Mouse (Mus musculus): Measurements from ENCODE around the gene Myo1e.

Gene Myo1e

DNA sequence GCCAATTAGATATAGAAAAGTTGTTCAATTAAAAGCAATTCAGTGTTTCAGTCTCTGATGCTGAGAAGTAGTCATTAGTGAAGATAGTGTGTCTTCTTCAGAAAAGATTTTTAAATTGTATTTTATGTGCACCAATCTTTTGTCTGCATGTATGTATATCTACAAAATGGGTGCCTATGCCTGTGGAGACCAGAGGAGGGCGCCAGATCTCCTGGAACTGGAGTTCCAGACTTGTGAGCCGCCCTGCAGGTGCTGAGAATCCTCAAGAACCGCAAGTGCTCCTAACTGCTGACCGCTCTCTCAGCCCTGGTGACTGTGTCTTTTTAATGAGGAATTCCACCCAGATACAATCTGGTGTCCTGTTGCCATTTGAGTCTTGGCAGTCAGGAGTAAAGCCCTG, 76.0 kb downstream of the Myo1e start:
- DNase-seq (ENCODE audit: low spot score): no peak

DNA sequence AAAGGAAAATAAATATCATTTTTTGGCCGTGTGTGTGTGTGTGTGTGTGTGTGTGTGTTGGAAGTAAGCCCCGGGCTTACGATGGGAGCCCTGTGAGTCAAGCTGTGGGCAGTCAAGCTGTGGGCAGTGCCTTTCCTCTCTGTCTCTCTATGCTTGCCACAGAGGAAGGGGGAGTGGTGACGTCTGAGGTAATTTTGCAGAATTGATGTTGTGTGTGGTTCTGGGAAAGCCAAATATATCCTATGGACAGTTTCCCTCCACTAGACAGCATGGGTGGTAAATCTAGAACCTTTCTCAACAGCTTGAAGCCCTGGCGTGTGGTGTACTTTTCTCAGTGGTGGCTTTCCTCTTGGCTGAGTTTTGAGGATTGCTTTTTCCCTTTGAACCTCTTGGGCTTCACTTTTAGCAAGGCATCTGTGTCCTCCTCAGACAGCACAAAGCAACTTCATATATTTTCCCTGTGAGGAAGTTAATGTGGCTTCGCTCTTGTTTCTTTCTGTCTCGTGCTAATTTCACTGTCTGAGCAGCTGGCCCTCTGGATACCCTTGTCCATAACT, 77.5 kb downstream of the Myo1e start:
- DNase-seq (ENCODE audit: low spot score): no peak

DNA sequence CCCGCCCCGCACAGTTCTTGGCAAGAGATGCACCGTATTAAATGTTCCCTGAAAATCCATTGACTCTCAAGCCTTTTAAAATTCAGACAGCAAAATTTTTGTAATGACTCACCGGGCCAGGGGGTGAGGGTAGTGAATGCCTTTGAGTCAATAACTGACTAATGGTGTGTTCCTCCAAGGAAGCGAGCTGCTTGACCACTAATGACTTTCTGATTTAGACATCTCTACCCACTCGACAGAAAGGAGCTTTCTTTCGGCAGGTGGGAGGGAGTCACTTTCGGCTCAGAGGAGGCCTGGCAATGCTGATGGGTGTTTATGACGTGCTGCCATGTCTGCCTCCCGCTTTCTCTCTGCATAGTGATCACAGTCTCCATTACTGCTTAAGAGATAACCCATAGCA, 83.6 kb downstream of the Myo1e start:
- no peak for DNase-seq (ENCODE audit: low spot score)

DNA sequence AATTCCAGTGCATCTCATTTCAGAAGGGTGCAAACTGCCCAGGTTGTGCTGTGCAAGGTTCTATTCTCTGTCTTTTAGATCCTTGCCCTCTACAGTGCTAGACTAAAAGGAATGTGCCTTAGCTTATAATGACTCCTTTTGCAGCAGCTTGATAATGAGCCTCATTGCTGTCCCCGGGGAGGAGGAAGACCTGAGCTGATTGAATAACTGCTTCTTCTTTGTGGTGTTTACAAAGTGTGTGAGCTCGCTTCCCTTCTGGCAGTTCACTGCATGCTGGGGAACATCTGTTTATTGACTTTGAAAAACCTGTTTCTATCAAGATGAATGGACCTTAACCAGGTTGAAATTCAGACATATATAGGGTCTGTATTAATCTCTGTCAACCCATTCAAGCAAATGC, 89.8 kb downstream of the Myo1e start:
- DNase-seq (ENCODE audit: low spot score): no peak

DNA sequence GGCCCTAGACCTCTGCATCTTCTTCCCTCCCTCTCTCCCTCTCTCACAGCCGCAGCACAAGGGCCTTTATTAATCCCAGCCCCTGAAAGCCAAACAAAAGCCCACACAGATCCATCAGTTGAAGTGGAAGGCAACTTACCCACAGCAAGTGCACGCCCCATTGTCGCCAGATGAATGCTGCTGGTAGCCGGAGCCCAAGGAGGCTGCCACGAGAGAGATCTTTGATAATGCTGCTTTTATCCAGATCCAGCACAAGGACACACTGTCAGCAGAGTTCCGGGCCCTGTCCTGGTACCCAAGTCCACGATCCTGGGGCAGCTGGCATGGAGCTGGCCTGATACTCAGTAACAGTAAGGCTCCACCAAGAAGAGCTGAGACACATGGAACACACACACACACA, 91.1 kb downstream of the Myo1e start:
- DNase-seq (ENCODE audit: low spot score): no peak

DNA sequence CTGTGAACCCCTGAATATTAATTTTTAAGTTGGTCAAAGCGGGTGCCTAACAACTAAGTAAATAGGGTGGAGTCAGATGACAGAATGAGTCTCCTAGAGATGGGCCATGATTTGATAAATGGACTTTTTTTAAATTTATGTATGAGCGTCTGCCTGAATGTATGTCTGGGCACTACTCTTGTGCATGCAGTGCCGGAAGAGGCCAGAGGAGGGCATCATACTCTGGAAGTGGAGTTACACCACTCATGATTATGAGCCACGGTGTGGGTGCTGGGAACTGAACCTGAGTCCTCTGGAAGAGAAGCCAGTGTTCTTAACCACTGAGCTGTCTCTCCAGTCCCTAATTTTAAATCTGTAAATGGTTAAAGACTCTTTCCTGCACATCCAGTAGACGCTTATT, 93.6 kb downstream of the Myo1e start:
- no peak for DNase-seq (ENCODE audit: low spot score)

DNA sequence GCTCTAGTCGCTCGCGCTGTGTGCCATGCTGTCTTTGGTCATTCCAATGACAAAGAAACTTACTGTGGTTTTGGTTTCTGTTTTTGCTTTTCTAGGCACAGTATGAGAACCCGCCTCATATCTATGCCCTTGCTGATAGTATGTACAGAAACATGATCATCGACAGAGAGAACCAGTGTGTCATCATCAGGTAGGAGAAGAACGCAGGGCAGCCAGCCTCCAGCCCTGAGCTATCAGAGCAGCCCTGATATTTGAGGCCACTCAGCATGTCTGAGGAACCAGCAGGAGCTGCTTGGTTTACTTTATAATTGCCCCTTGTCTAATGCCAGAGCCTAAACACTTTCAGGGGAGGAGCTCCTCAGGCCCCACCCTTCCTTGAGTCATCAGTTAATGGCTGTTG, 94.4 kb downstream of the Myo1e start:
- no peak for DNase-seq (ENCODE audit: low spot score)

DNA sequence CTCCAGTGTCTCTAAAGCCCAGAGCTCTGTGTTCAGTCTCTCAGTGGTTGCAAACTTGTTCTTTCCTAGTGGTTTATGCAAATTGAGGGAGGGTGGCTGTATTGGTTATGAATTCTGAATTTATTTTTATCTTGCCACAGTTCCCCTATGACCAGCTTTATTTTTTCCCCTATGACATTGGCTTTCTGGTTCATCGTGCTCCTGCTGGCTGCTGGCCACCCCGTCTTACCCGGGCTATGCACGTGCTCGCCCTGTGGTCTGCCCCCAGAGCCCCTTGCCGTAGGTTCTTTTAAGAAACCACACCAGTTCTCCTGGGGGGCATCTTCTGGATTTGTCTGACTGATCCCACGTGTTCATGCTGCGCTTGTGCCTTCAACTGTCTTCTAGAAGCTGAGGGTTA, 97.8 kb downstream of the Myo1e start:
- DNase-seq (ENCODE audit: low spot score): no peak

DNA sequence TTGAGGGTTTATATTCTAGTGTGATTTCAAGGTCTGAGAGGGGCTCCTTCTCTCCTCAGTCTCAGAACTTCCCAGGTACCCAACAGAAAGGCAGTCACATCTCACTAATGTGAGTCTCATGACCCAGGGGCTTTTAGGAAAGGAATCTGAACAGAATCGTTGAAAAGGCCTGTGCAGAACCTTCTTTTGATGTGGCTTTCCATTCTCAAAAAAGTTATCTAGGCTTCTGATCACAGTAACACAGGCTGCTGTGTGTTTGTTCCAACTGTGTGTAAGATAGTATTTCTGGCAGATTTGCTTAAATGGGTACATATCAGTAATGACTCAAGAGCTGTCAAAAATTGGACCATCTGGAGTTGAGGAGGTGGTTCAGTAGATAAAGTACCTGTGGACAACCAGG, 102.9 kb downstream of the Myo1e start:
- no peak for DNase-seq (ENCODE audit: low spot score)

DNA sequence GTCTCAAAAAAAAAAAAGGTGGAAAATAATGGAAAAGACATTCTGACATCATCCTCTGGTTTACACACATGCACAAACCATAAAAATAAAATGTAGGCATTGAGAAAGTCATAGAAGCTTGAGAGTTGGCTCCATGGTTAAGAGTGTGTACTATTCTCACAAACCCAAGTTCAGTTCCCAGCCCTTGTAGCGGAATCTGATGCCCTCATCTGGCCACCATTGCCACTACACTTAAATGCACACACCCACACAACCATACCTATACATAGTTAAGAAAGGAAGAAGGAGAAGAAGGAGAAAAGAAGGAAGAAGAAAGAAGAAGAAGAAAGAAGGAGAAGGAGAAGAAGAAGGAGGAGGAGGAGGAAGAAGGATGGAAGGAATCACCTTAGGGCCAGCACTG, 106.9 kb downstream of the Myo1e start:
- no peak for DNase-seq (ENCODE audit: low spot score)

DNA sequence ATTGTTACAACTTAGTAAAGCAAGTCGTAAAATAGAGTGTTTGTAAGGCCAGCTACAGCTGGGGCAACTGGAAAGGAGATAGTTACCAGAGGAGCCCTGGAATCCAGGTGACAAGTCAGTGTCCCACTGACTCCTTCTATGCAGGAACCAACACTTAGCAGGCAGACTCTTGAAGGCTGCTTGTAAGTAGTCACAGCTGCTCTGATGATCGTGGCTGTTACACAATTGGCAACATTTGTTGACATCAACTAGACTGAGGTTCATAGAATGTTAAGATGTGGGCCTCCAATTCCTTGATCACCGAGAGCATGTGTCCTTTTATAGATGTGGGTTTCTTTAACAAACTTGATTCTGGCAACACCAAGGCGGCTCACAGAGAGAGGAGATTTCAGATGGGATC, 108.0 kb downstream of the Myo1e start:
- DNase-seq (ENCODE audit: low spot score): no peak

DNA sequence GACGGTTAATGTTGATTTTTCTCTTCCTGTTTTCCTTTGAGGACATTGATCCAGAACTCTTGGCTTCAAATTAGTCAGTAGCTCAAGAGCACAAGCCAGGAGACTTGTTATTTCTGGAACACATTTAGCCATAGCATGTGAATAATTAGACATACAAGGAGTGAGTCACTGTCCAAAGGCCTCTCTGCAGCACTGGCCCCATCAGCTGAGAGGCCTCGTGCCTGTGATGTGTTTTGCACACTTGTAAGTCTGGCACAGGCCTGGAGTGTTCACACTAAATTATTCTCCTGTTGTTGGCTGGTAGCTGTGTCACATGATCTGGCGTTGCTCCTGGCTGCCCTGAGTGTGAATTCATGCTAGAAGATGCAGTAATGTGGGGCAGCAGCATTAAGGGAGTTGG, 111.5 kb downstream of the Myo1e start:
- DNase-seq (ENCODE audit: low spot score): no peak

DNA sequence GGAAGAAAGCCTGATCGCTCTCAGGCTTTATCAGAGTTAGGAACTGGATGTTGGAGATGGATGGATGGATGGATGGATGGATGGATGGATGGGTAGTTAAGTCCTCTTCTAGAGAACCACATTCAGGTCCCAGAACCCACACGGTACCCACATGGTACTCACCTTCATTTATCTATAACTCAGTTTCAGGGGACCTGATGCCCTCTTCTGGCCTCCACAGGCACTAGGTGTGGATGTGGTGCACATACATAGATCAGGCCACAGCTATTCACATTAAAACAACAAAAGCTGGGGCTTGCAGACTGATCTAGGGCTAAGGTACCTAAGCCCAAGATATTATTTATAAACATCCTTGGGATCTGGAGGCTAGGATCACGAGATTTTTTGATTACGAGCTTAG, 117.2 kb downstream of the Myo1e start:
- DNase-seq (ENCODE audit: low spot score): no peak

DNA sequence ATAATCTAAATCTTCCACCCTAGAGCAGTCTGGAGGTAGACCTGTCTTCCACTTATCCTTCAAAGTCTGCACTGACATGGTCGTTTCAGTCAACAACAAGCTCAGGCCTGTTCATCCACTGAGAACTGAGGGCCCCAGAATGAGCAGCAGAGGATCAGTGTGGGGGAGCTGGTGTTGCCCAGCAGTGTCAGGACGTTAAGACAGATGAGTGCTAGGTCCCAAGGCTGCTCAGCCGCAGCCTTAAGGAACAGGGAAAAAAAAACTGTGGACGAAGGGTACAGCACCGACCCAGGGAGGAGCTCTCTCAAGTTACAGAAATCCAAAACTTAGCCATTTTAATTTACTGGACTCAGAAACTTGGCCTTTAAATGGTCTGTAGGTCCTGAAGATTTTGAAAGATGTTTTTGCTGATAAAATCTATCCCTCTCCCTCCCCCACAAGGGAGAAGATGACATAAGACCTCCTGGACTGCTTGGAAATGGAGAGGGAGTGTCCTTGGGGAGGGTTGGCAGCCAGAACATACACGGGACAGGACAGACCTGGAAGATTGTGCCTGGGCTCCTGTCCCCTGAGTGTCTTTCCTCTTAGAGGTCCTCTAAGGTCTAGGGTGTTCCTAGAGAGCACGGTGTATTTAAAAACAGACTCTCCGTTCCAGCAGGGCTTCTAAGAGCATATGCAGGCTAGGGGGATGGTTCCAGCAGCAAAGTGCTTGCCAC, 118.9 kb downstream of the Myo1e start:
- DNase-seq (ENCODE audit: low spot score): no peak

DNA sequence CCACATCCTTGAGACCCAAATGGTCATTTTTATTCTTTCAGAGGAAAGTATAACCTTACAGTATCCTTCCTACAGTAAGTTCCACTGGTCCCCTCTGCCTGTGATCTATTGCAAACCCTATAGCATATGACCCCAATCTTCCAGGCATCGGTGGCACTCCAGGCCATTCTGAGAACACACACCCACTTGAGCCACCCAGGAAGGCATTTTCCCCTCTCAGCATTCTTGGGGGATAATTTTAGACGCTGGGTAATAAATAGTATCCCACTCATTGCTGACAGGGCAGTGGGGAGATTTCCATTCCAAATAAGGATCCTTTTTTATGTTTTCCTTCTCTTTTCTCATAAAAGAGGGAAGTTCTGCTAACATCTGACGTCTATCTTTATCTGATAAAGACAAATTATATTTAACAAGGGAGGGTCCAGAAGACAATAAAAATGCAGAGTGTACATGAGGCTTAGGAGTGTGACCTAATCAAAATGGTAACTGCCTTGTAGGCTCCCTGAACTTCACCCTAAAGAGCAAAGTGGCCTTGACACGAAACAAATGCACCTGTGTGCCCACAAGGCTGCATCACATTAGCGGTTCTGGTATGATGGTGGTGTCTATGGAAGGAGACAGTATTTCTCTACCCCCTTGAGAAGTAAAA, 121.2 kb downstream of the Myo1e start:
- no peak for DNase-seq (ENCODE audit: low spot score)

DNA sequence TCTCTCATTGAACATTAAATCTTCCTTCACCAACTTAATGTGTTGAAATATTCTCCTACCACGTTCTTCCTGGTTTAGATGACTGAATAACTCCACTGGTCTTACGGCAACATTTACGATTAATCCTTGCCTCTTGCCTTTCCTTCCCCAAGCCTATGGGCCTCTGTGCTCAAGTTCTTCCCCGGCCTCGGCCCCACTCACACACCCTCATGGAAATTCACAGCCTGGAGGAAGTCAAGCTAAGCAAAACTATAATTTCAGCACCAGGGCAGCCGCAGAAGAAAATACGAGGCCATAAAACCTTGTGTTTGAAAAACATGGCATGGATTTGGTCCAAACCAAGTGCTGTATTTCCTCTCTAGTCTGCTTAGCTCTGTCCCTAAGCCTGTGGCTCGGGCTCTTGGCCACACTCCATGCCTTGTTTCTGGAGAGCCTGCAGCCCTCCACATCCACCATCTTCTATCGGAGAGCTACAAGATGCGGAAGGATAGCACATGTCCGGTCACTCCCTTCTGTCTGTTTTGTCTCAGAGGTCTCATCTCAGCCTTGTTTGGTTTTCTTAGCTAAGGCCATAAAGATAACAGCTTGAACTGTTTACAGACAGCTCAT, 124.7 kb downstream of the Myo1e start:
- no peak for DNase-seq (ENCODE audit: low spot score)

DNA sequence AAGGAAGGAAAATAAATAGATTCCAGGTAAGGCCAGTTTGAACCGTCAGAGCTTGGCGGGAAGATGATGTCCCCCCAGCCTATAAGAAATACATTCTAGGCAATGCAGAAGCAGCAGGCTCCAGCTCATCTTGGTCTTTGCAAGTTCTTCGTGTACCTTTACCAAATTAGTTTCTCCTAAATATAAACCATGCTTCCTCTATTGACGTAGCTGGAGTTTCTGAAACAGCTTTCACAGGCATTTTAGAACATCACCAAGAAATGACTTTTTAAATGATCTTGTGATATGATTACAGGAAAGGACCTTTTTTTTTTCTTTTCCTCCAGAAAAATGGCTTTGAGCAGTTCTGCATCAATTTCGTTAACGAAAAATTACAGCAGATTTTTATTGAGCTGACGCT, 131.2 kb downstream of the Myo1e start:
- DNase-seq (ENCODE audit: low spot score): no peak

DNA sequence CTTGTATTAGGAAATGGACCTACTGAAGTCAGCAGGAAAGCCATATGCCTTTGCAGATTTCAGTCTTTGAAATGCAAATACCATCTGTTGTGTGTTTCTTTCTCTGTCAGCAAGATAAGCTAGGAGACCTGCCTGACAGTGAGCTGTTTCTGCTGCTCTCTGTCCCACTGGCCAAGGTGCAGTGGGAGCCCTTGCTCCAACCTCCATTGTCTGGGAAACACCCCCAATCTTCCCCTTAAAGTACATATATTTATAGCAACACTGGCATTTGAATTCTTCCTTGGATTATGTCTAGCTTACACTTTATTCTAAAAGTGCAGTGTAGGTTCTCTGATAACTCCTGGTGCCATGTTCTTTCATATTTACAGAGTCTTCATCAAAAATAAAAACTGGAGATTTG, 131.7 kb downstream of the Myo1e start:
- no peak for DNase-seq (ENCODE audit: low spot score)

DNA sequence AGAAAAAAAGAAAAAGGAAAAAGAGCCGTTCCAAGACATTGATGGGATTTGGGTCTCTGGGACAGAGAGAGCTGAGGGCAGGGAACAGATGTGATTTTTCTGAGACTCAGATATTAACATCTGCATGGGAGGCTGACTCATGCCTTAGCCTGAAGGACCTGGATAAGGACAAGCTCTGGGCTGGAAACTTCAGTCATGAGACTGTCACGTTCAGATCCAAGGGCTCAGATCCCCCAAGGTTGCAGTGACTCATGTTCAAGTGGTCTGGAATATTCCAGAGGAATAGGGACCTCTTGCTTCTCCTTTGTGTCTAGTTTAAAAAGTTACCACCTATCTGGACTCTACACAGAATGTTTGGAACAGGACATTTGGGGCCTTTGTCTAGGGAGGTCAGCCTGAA, 142.1 kb downstream of the Myo1e start:
- DNase-seq (ENCODE audit: low spot score): no peak

DNA sequence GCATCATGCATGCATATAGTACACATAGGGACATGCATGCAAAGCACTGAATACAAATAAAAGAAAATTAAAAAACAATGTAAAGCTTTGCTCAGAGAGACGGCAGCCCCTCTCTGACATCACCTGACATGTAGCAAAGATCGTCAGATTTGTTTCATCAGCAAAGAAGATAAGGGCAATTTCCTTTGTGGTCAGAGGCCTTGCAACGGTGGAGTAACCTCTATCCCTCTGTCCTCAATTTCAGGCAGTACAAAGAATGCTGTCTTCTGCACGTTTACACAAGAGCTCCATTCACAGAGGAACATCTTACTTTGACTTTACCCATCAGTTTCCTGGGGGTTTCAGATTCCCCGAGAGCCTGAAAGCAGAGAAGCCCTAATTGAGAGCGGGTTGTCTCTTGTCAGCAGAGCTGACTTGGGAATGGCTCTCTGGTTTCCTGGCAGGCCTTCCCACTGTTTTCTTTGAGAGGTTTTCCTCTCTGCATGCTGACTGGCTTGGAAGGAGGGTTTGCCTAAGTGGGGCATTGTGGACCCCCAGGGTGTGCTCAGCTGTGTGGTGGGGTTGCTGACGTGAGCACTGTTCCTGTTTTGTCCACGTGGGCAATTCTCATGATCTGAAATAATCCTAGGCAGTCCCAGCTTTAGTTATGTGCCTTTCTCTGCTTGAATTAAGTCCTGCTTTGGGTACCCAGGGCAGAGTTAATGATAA, 144.6 kb downstream of the Myo1e start:
- DNase-seq (ENCODE audit: low spot score): no peak

DNA sequence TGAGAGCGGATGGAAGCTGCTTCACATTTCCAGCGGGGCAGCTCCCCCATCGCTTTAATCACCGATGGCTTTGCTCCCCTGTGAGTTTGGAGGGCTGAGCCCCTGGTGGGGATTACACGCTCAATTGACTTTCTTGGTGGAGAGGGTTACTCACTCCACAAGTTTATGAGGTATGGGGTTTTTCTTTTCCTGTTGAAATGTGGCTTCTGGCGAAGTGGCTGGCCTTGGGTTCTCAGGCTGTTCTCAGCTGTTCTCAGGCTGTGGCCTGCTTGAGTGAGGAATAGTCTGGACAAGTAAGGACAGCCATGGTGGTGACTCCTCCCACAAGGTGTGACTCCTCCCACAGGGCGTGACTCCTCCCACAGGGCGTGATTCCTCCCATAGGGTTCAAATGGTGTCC, 149.1 kb downstream of the Myo1e start:
- DNase-seq (ENCODE audit: low spot score): no peak

DNA sequence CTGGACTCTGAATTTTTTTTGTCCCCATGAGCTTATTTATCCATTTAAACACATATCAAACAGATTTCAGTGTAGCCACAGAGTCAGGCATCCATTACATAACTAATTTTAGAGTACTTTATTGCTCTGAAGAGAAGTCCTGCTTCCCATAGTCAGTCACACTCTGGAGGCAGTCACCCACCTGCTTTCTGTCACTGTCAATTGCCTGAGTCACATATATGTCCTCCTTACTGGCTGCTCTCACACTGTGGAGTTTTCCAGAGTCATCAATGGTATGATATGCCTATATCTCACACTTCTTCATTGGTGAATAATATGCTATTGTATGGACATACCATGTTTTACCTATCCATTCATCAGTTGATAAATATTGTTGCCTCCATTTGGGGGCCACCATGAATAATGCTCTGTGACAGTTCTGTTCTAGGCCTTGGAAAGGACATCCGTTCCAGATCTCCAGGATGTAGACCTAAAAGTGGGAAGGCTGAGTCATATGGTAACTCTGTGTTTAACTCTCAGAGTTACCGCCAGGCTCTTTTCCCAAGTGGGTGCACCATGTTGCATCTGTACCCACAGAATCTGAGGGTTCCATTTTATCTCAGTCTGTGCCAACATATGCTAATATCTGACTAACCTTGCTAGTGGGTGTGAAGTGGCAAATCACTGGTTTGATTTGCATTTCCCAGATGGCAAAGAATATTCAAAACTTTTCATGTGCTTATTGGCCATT, 152.4 kb downstream of the Myo1e start:
- no peak for DNase-seq (ENCODE audit: low spot score)
